Mouse (Mus musculus): ENCODE data around the gene Hnrnpm.

DNA sequence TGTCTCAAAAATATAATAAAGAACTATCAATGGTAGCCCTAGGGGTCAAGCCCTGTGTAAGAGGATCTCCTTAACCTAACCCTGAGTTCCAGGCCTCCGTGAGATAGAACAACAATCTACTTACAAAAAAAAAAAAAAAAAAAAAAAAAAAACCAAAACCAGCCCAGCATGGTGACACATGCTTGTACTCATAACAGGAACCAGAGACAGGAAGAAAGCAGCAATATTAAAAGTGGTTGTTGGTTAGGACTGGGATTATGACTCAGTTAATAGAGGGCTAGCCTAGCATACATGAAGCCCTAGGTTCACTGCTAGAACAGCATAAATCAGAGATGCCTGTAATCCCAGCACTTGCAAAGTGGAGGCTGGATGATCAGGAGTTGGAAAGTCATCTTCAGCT is 15.5 kb upstream of the Hnrnpm start:
- TF ChIP-seq CTCF (IDR thresholded peaks at IDR 0.05; ENCODE audit: control insufficient read depth, insufficient read depth, insufficient replicate concordance, low read depth, low read length) (no peak), POLR2A (IDR thresholded peaks at IDR 0.05; ENCODE audit: control insufficient read depth, low read depth, low read length) (no peak)
